Mouse (Mus musculus) right cerebral cortex, postnatal 25 days (tissue): ENCODE data around the gene Crhr1.

Source experiments
- DNase-seq: peaks from one replicate; pipeline ENCODE4 v3.0.0; 2022

Crhr1 gene

GRCm38 (mm10) chr11:104144930-104145329, 12.3 kb downstream of the Crhr1 start:
- DNase-seq = no peak

GRCm38 (mm10) chr11:104148787-104149186, 16.1 kb downstream of the Crhr1 start:
- DNase-seq = no peak

GRCm38 (mm10) chr11:104150911-104151310, 18.3 kb downstream of the Crhr1 start:
- no peak for DNase-seq

- no peak for DNase-seq
These were observed 21.7 kb downstream of the Crhr1 start for GRCm38 (mm10) chr11:104154332-104154731.

- DNase-seq = no peak
These were observed 22.4 kb downstream of the Crhr1 start for GRCm38 (mm10) chr11:104154820-104155635.

- no peak for DNase-seq
These were observed 23.2 kb downstream of the Crhr1 start for GRCm38 (mm10) chr11:104155899-104156298.

- no peak for DNase-seq
These were observed 23.7 kb downstream of the Crhr1 start for GRCm38 (mm10) chr11:104156391-104156790.

GRCm38 (mm10) chr11:104157603-104158259, 25.1 kb downstream of the Crhr1 start:
- peak; percentile 83 for DNase-seq

GRCm38 (mm10) chr11:104158260-104158907, 25.7 kb downstream of the Crhr1 start:
- no peak for DNase-seq

GRCm38 (mm10) chr11:104159769-104160272, 27.2 kb downstream of the Crhr1 start:
- no peak for DNase-seq

GRCm38 (mm10) chr11:104161153-104161552, 28.5 kb downstream of the Crhr1 start:
- DNase-seq = no peak

- DNase-seq = no peak
These were observed 31.6 kb downstream of the Crhr1 start for GRCm38 (mm10) chr11:104164257-104164656.

- peak; percentile 73 for DNase-seq
These were observed 38.7 kb downstream of the Crhr1 start for GRCm38 (mm10) chr11:104171281-104171781.

GRCm38 (mm10) chr11:104178893-104179292, 46.2 kb downstream of the Crhr1 start:
- DNase-seq = peak; percentile 31

- DNase-seq = no peak
These were observed 47.1 kb downstream of the Crhr1 start for GRCm38 (mm10) chr11:104179804-104180203.

- DNase-seq = no peak
These were observed 49.5 kb downstream of the Crhr1 start for GRCm38 (mm10) chr11:104182141-104182540.

- no peak for DNase-seq
These were observed 53.6 kb downstream of the Crhr1 start, which contains the start of gene Sppl2c for GRCm38 (mm10) chr11:104186135-104186836. Gene Sppl2c (plus strand): TSS chr11:104186327.

- DNase-seq = no peak
These were observed 54.1 kb downstream of the Crhr1 start for GRCm38 (mm10) chr11:104186837-104187150.

GRCm38 (mm10) chr11:104187766-104188165, 55.1 kb downstream of the Crhr1 start:
- no peak for DNase-seq

GRCm38 (mm10) chr11:104190008-104190407, 57.4 kb downstream of the Crhr1 start:
- DNase-seq = no peak

- DNase-seq = no peak
These were observed 62.7 kb downstream of the Crhr1 start for GRCm38 (mm10) chr11:104195382-104195781.

GRCm38 (mm10) chr11:104195791-104196190, 63.1 kb downstream of the Crhr1 start:
- peak; percentile 78 for DNase-seq

- DNase-seq = no peak
These were observed 65.2 kb downstream of the Crhr1 start for GRCm38 (mm10) chr11:104197861-104198260.
